Mouse (Mus musculus) embryonic facial prominence, embryonic 14.5 days (tissue): ENCODE measurements at regions not wholly inside any gene's neighbourhood (a gene's known extent, or its start where the extent isn't known, plus 50 kb on each side); places are given as distances from the start of the nearest gene placed in this dataset.
A peak's percentile ranks its signal among the peaks of the same experiment; 100 is the strongest.

Source experiments
- ATAC-seq: fragments of 200-750 bp; cut with Nextera tagmentation; 2 replicates; pipeline ENCODE4 v1.8.0; 2017; ENCODE audit warnings: low read depth, moderate number of reproducible peaks, moderate TSS enrichment
- DNase-seq: peaks from one replicate; pipeline ENCODE4 v3.0.0-alpha.2; 2015; ENCODE audit warnings: low spot score
- H3K27ac ChIP-seq: fragments of 300-500 bp; sonication (generic); replicated peaks from 2 replicates; pipeline ENCODE4 v1.5.1; 2014; ENCODE audit warnings: low read depth, mild to moderate bottlenecking, low read length, moderate library complexity
- H3K27me3 ChIP-seq: fragments of 300-500 bp; sonication (generic); replicated peaks from 2 replicates; pipeline ENCODE4 v1.6.1; 2014; ENCODE audit warnings: low read length; ENCODE audit not compliant: control insufficient read depth, insufficient read depth
- H3K36me3 ChIP-seq: fragments of 300-500 bp; sonication (generic); 2 replicates; pipeline ENCODE4 v1.6.1; 2014; ENCODE audit warnings: low read length, mixed read lengths; ENCODE audit not compliant: control insufficient read depth, insufficient read depth
- H3K4me1 ChIP-seq: fragments of 300-500 bp; sonication (generic); 2 replicates; pipeline ENCODE4 v1.6.1; 2014; ENCODE audit warnings: antibody characterized with exemption, low read length; ENCODE audit not compliant: control insufficient read depth, insufficient read depth
- H3K4me2 ChIP-seq: fragments of 300-500 bp; sonication (generic); 2 replicates; pipeline ENCODE4 v1.6.1; 2014; ENCODE audit warnings: low read depth, mild to moderate bottlenecking, low read length, moderate library complexity, mixed read lengths
- H3K4me3 ChIP-seq: fragments of 300-500 bp; sonication (generic); 2 replicates; pipeline ENCODE4 v1.5.1; 2014; ENCODE audit warnings: low read depth, mild to moderate bottlenecking, low read length
- H3K9ac ChIP-seq: fragments of 300-500 bp; sonication (generic); 2 replicates; pipeline ENCODE4 v1.6.1; 2014; ENCODE audit warnings: low read depth, mild to moderate bottlenecking, low read length, moderate library complexity, mixed read lengths
- H3K9me3 ChIP-seq: fragments of 300-500 bp; sonication (generic); 2 replicates; pipeline ENCODE4 v1.6.1; 2016; ENCODE audit warnings: low read length; ENCODE audit not compliant: control insufficient read depth
- WGBS: fragments of 180-500 bp; shearing (Covaris S2); extraction: QIAGEN DNeasy Blood & Tissue Kit; methylation state at CpG from one replicate; pipeline ENCODE4 v1.1.7; 2014; 5-methylcytosine and 5-hydroxymethylcytosine counted together

GRCm38 (mm10) chr3:49643871-49644270 is 113.3 kb downstream of the Pcdh18 start:
- Histone ChIP-seq H3K4me3 (no peak overlapping the region), H3K27ac (peak overlapping the region; percentile 71; the same call in 1 of the 2 replicates), H3K9ac (no peak overlapping the region), H3K36me3 (no peaks in the 10 kb centered on the region), H3K27me3 (no peaks in the 10 kb centered on the region), H3K4me2 (no peak overlapping the region), H3K9me3 (no peaks in the 10 kb centered on the region), H3K4me1 (peaks cover 7% of the 10 kb centered on the region; the same call in 1 of the 2 replicates)
- DNase-seq, result no peak
- WGBS, result 86% methylated on average over 8 of the region's 8 CpGs
- ATAC-seq, result no peak

GRCm38 (mm10) chr3:49641966-49642758 is 115.0 kb downstream of the Pcdh18 start:
- ATAC-seq (peak; percentile 97), DNase-seq (peak; percentile 99)
- 11% methylated on average over 4 of the region's 4 CpGs for WGBS
- Histone ChIP-seq H3K27me3 (no peaks in the 10 kb centered on the region), H3K9me3 (no peaks in the 10 kb centered on the region), H3K4me2 (no peak overlapping the region), H3K27ac (peak overlapping the region; percentile 71), H3K9ac (no peak overlapping the region), H3K4me1 (0 out of 2 replicates have a peak, but pooled peaks cover 5% of the 10 kb centered on the region), H3K36me3 (no peaks in the 10 kb centered on the region), H3K4me3 (no peak overlapping the region)

GRCm38 (mm10) chr3:49641411-49641810 is 115.7 kb downstream of the Pcdh18 start:
- H3K4me3 ChIP-seq, result no peak overlapping the region
- ATAC-seq (peak; percentile 72; the same call in 1 of the 2 replicates), DNase-seq (peak; percentile 87)
- no peaks in the 10 kb centered on the region for H3K9me3 ChIP-seq
- 0 out of 2 replicates have a peak, but pooled peaks cover 5% of the 10 kb centered on the region for H3K4me1 ChIP-seq
- WGBS, result 50% methylated on average over 1 of the region's 1 CpGs
- peak overlapping the region; percentile 71 for H3K27ac ChIP-seq
- H3K4me2 ChIP-seq, result no peak overlapping the region
- H3K27me3 ChIP-seq, result no peaks in the 10 kb centered on the region
- H3K9ac ChIP-seq, result no peak overlapping the region
- no peaks in the 10 kb centered on the region for H3K36me3 ChIP-seq

- DNase-seq, result no peak
- no peak overlapping the region for H3K9ac ChIP-seq
- no peaks in the 10 kb centered on the region for H3K36me3 ChIP-seq
- H3K4me2 ChIP-seq, result no peak overlapping the region
- WGBS, result 82% methylated on average over 2 of the region's 2 CpGs
- no peaks in the 10 kb centered on the region for H3K9me3 ChIP-seq
- H3K27ac ChIP-seq, result no peak overlapping the region
- H3K4me1 ChIP-seq, result 0 out of 2 replicates have a peak, but pooled peaks cover 4% of the 10 kb centered on the region
- no peaks in the 10 kb centered on the region for H3K27me3 ChIP-seq
- ATAC-seq, result no peak
- no peak overlapping the region for H3K4me3 ChIP-seq
Measured at GRCm38 (mm10) chr3:49638601-49639000, 118.5 kb downstream of the Pcdh18 start.

GRCm38 (mm10) chr3:49636676-49637075 is 120.4 kb downstream of the Pcdh18 start:
- H3K4me1 ChIP-seq, result no peaks in the 10 kb centered on the region
- H3K27ac ChIP-seq, result no peak overlapping the region
- H3K27me3 ChIP-seq, result no peaks in the 10 kb centered on the region
- H3K9me3 ChIP-seq, result no peaks in the 10 kb centered on the region
- H3K9ac ChIP-seq, result no peak overlapping the region
- H3K4me3 ChIP-seq, result no peak overlapping the region
- 22% methylated on average over 2 of the region's 2 CpGs for WGBS
- ATAC-seq (no peak), DNase-seq (peak; percentile 33)
- H3K4me2 ChIP-seq, result no peak overlapping the region
- H3K36me3 ChIP-seq, result no peaks in the 10 kb centered on the region

- Histone ChIP-seq H3K9ac (no peak overlapping the region), H3K27ac (peak overlapping the region; percentile 62), H3K36me3 (no peaks in the 10 kb centered on the region), H3K4me3 (no peak overlapping the region), H3K9me3 (0 out of 2 replicates have a peak, but pooled peaks cover 4% of the 10 kb centered on the region), H3K4me2 (peak overlapping the region; percentile 3; the same call in 1 of the 2 replicates), H3K4me1 (no peaks in the 10 kb centered on the region), H3K27me3 (no peaks in the 10 kb centered on the region)
- ATAC-seq, result peak; percentile 94
- whole genome bisulfite sequencing, result 22% methylated on average over 9 of the region's 9 CpGs
- DNase-seq, result peak; percentile 83
Measured at GRCm38 (mm10) chr3:49592706-49593451, 164.2 kb downstream of the Pcdh18 start.

- Histone ChIP-seq H3K4me3 (no peak overlapping the region), H3K4me1 (no peaks in the 10 kb centered on the region), H3K9ac (no peak overlapping the region), H3K27ac (no peak overlapping the region), H3K4me2 (no peak overlapping the region), H3K36me3 (no peaks in the 10 kb centered on the region), H3K27me3 (no peaks in the 10 kb centered on the region), H3K9me3 (0 out of 2 replicates have a peak, but pooled peaks cover 4% of the 10 kb centered on the region)
- DNase-seq, result no peak
- 87% methylated on average over 2 of the region's 2 CpGs for WGBS
- ATAC-seq, result no peak
Measured at GRCm38 (mm10) chr3:49590234-49590633, 166.9 kb downstream of the Pcdh18 start.

GRCm38 (mm10) chr3:49586531-49587168 is 170.5 kb downstream of the Pcdh18 start:
- Histone ChIP-seq H3K36me3 (no peaks in the 10 kb centered on the region), H3K9me3 (0 out of 2 replicates have a peak, but pooled peaks cover 4% of the 10 kb centered on the region), H3K4me1 (no peaks in the 10 kb centered on the region), H3K27ac (peak overlapping the region; percentile 33; the same call in 1 of the 2 replicates), H3K4me2 (no peak overlapping the region), H3K9ac (no peak overlapping the region), H3K27me3 (no peaks in the 10 kb centered on the region), H3K4me3 (no peak overlapping the region)
- peak; percentile 82 for DNase-seq
- 28% methylated on average over 6 of the region's 6 CpGs for WGBS
- ATAC-seq, result peak; percentile 80
